Mouse (Mus musculus): ENCODE measurements around the gene Slc29a3. TPM values are rescaled to one million over a fixed set of nuclear protein-coding genes. Genes with fewer than 3 reads are reported as not detected.

Slc29a3 gene
- total RNA-seq, 2 experiments from 2014 or later: 14.6 to 18.3 TPM

GRCm38 (mm10) chr10:60790912-60791311, 38.3 kb upstream of the Slc29a3 start:
- no peak overlapping the region for H3K4me3 ChIP-seq
- TF ChIP-seq CTCF (conservative IDR thresholded peaks at IDR 0.05): no peak
- no peak overlapping the region for H3K27ac ChIP-seq
- no peak for DNase-seq (ENCODE audit: low spot score in 2 of 2)

GRCm38 (mm10) chr10:60787303-60788074, 34.9 kb upstream of the Slc29a3 start:
- DNase-seq (ENCODE audit: low spot score in 2 of 2): no peak
- Histone ChIP-seq H3K4me3 (no peak overlapping the region), H3K27ac (peak overlapping the region; percentile 21; the same call in 1 of the 2 replicates)
- no peak for TF ChIP-seq CTCF (conservative IDR thresholded peaks at IDR 0.05)

GRCm38 (mm10) chr10:60783608-60784007, 31.0 kb upstream of the Slc29a3 start:
- DNase-seq (ENCODE audit: low spot score in 2 of 2): no peak
- H3K4me3 ChIP-seq: no peak overlapping the region
- no peak overlapping the region for H3K27ac ChIP-seq
- no peak for TF ChIP-seq CTCF (conservative IDR thresholded peaks at IDR 0.05)

- no peak overlapping the region for H3K4me3 ChIP-seq
- peak; percentile 99 for TF ChIP-seq CTCF (conservative IDR thresholded peaks at IDR 0.05)
- DNase-seq (ENCODE audit: low spot score in 2 of 2): peak; percentile 49 to 79
- H3K27ac ChIP-seq: no peak overlapping the region
These were observed 27.0 kb upstream of the Slc29a3 start for GRCm38 (mm10) chr10:60779628-60780027.

- peak in 1 of 2 experiments; percentile 62 for DNase-seq (ENCODE audit: low spot score in 2 of 2)
- no peak overlapping the region for H3K4me3 ChIP-seq
- H3K27ac ChIP-seq: no peak overlapping the region
- peak; percentile 87 for TF ChIP-seq CTCF (conservative IDR thresholded peaks at IDR 0.05)
These were observed 25.9 kb upstream of the Slc29a3 start for GRCm38 (mm10) chr10:60778542-60778941.

GRCm38 (mm10) chr10:60775473-60775872, 22.9 kb upstream of the Slc29a3 start:
- Histone ChIP-seq H3K27ac (no peak overlapping the region), H3K4me3 (no peak overlapping the region)
- TF ChIP-seq CTCF (conservative IDR thresholded peaks at IDR 0.05): peak; percentile 75
- no peak for DNase-seq (ENCODE audit: low spot score in 2 of 2)

GRCm38 (mm10) chr10:60774616-60775015, 22.0 kb upstream of the Slc29a3 start:
- TF ChIP-seq CTCF (conservative IDR thresholded peaks at IDR 0.05): 0 out of 2 replicates have a peak, but pooled peaks have one; percentile 2
- no peak for DNase-seq (ENCODE audit: low spot score in 2 of 2)
- no peak overlapping the region for H3K27ac ChIP-seq
- H3K4me3 ChIP-seq: no peak overlapping the region

- H3K27ac ChIP-seq: no peak overlapping the region
- H3K4me3 ChIP-seq: no peak overlapping the region
- TF ChIP-seq CTCF (conservative IDR thresholded peaks at IDR 0.05): no peak
- DNase-seq (ENCODE audit: low spot score in 2 of 2): no peak
These were observed 18.3 kb upstream of the Slc29a3 start for GRCm38 (mm10) chr10:60770855-60771254.

GRCm38 (mm10) chr10:60768614-60769013, 16.0 kb upstream of the Slc29a3 start:
- no peak for DNase-seq (ENCODE audit: low spot score in 2 of 2)
- Histone ChIP-seq H3K27ac (no peak overlapping the region), H3K4me3 (no peak overlapping the region)
- TF ChIP-seq CTCF (conservative IDR thresholded peaks at IDR 0.05): no peak

GRCm38 (mm10) chr10:60767400-60767799, 14.8 kb upstream of the Slc29a3 start:
- Histone ChIP-seq H3K27ac (no peak overlapping the region), H3K4me3 (no peak overlapping the region)
- no peak for DNase-seq (ENCODE audit: low spot score in 2 of 2)
- no peak for TF ChIP-seq CTCF (conservative IDR thresholded peaks at IDR 0.05)

- Histone ChIP-seq H3K27ac (no peak overlapping the region), H3K4me3 (no peak overlapping the region)
- no peak for TF ChIP-seq CTCF (conservative IDR thresholded peaks at IDR 0.05)
- no peak for DNase-seq (ENCODE audit: low spot score in 2 of 2)
These were observed 9.5 kb upstream of the Slc29a3 start for GRCm38 (mm10) chr10:60762126-60762525.

GRCm38 (mm10) chr10:60760377-60760776, 7.8 kb upstream of the Slc29a3 start:
- no peak overlapping the region for H3K4me3 ChIP-seq
- peak; percentile 87 for TF ChIP-seq CTCF (conservative IDR thresholded peaks at IDR 0.05)
- peak; percentile 92 to 95 for DNase-seq (ENCODE audit: low spot score in 2 of 2)
- H3K27ac ChIP-seq: no peak overlapping the region

GRCm38 (mm10) chr10:60756992-60757391, 4.4 kb upstream of the Slc29a3 start:
- TF ChIP-seq CTCF (conservative IDR thresholded peaks at IDR 0.05): peak; percentile 89
- no peak overlapping the region for H3K4me3 ChIP-seq
- DNase-seq (ENCODE audit: low spot score in 2 of 2): peak; percentile 42 to 73
- H3K27ac ChIP-seq: no peak overlapping the region

- Histone ChIP-seq H3K4me3 (no peak overlapping the region), H3K27ac (no peak overlapping the region)
- TF ChIP-seq CTCF (conservative IDR thresholded peaks at IDR 0.05): no peak
- DNase-seq (ENCODE audit: low spot score in 2 of 2): no peak
These were observed 3.6 kb upstream of the Slc29a3 start for GRCm38 (mm10) chr10:60756146-60756545.

Measured in layer of hippocampus, adult 2 months (tissue).